Mouse (Mus musculus) lung, embryonic 14.5 days (tissue): ENCODE data around the gene Susd1. TPM values are rescaled to one million over a fixed set of nuclear protein-coding genes. Genes with fewer than 3 reads are reported as not detected.

Source experiments
- ATAC-seq: fragments of 200-750 bp; cut with Nextera tagmentation; 2 replicates; pipeline ENCODE4 v1.8.0; 2017; ENCODE audit warnings: mild to moderate bottlenecking, moderate TSS enrichment, moderate library complexity; ENCODE audit not compliant: insufficient read depth
- DNase-seq: peaks from one replicate; pipeline ENCODE4 v3.0.0-alpha.2; 2015
- H3K27ac ChIP-seq: fragments of 300-500 bp; sonication (generic); 2 replicates; pipeline ENCODE4 v1.5.1; 2014; ENCODE audit warnings: low read depth, mild to moderate bottlenecking, moderate library complexity
- H3K27me3 ChIP-seq: fragments of 300-500 bp; sonication (generic); 2 replicates; pipeline ENCODE4 v1.6.1; 2014; ENCODE audit warnings: low read length, control low read depth; ENCODE audit not compliant: insufficient read depth
- H3K36me3 ChIP-seq: fragments of 300-500 bp; sonication (generic); 2 replicates; pipeline ENCODE4 v1.6.1; 2014; ENCODE audit warnings: control low read depth; ENCODE audit not compliant: insufficient read depth
- H3K4me1 ChIP-seq: fragments of 300-500 bp; sonication (generic); 2 replicates; pipeline ENCODE4 v1.6.1; 2014; ENCODE audit warnings: antibody characterized with exemption, control low read depth; ENCODE audit not compliant: insufficient read depth
- H3K4me2 ChIP-seq: fragments of 300-500 bp; sonication (generic); 2 replicates; pipeline ENCODE4 v1.6.1; 2014; ENCODE audit warnings: mild to moderate bottlenecking
- H3K4me3 ChIP-seq: fragments of 300-500 bp; sonication (generic); 2 replicates; pipeline ENCODE4 v1.5.1; 2014; ENCODE audit warnings: low read depth, low read length
- H3K9ac ChIP-seq: fragments of 300-500 bp; sonication (generic); 2 replicates; pipeline ENCODE4 v1.6.1; 2014
- H3K9me3 ChIP-seq: fragments of 300-500 bp; sonication (generic); 2 replicates; pipeline ENCODE4 v1.6.1; 2016; ENCODE audit warnings: low read depth, low read length, control low read depth
- CTCF ChIP-seq: IDR thresholded peaks from 2 replicates; pipeline ENCODE4 v1.5.1; 2016; ENCODE audit warnings: antibody characterized with exemption, low read depth
- WGBS: fragments of 180-500 bp; shearing (Covaris S2); extraction: QIAGEN DNeasy Blood & Tissue Kit; methylation state at CpG from one replicate; pipeline ENCODE4 v1.1.7; 2014; 5-methylcytosine and 5-hydroxymethylcytosine counted together
- polyA plus RNA-seq: library from polyadenylated mRNA; unstranded; fragments of >200 nt; fragmentation: Nextera tagmentation; extraction: Ambion mirVana; gene quantifications from 2 replicates; pipeline ENCODE4 v1.2.1, GENCODE M21; 2014

Gene Susd1
- polyA plus RNA-seq, 1 experiment from 2014 or later: 5.1 TPM

- WGBS: 90% methylated on average over 10 of the region's 10 CpGs
- no peak for TF ChIP-seq CTCF
- no peak overlapping the region for H3K9ac ChIP-seq
- no peaks in the 10 kb centered on the region for H3K9me3 ChIP-seq
- DNase-seq (no peak), ATAC-seq (no peak)
- no peaks in the 10 kb centered on the region for H3K4me1 ChIP-seq
- no peak overlapping the region for H3K27ac ChIP-seq
- H3K4me2 ChIP-seq: no peak overlapping the region
- H3K27me3 ChIP-seq: no peaks in the 10 kb centered on the region
- no peaks in the 10 kb centered on the region for H3K36me3 ChIP-seq
- H3K4me3 ChIP-seq: no peak overlapping the region
Observed at GRCm38 (mm10) chr4:59400931-59401330, 37.5 kb downstream of the Susd1 start.

DNA sequence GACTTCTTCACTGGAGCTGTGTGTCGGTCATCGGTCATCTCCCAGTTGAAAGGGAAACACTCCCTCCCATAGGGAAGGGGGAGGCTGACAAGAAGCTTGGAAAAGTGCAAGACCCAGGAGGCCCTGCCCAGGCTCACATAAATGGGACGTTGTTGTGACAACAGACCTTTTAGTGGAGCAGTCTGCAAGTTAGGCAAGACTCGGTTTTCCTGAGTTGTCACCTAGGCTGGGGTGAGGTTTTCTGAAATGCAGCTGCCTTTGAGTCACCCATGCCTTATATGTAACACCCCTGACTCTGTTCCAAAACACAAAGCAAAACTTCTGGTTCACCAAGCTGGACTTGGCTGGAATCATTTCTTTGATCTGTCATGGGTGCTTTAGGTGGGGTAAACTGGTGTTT, 39.1 kb downstream of the Susd1 start:
- Histone ChIP-seq H3K27ac (0 out of 2 replicates have a peak overlapping the region, but pooled peaks have one; percentile 22), H3K36me3 (no peaks in the 10 kb centered on the region), H3K27me3 (no peaks in the 10 kb centered on the region), H3K4me2 (no peak overlapping the region), H3K9me3 (no peaks in the 10 kb centered on the region), H3K4me3 (no peak overlapping the region), H3K4me1 (no peaks in the 10 kb centered on the region), H3K9ac (no peak overlapping the region)
- TF ChIP-seq CTCF: no peak
- 0 out of 2 replicates have a peak, but pooled peaks have one; percentile 21 for ATAC-seq
- 43% methylated on average over 4 of the region's 4 CpGs for WGBS
- peak; percentile 33 for DNase-seq

- no peaks in the 10 kb centered on the region for H3K27me3 ChIP-seq
- WGBS: 66% methylated on average over 2 of the region's 2 CpGs
- no peaks in the 10 kb centered on the region for H3K36me3 ChIP-seq
- no peaks in the 10 kb centered on the region for H3K9me3 ChIP-seq
- H3K4me3 ChIP-seq: no peak overlapping the region
- DNase-seq: no peak
- ATAC-seq: no peak
- no peak for TF ChIP-seq CTCF
- H3K4me1 ChIP-seq: no peaks in the 10 kb centered on the region
- no peak overlapping the region for H3K9ac ChIP-seq
- no peak overlapping the region for H3K27ac ChIP-seq
- H3K4me2 ChIP-seq: no peak overlapping the region
Observed at GRCm38 (mm10) chr4:59395528-59395927, 42.9 kb downstream of the Susd1 start.

- TF ChIP-seq CTCF: no peak
- no peaks in the 10 kb centered on the region for H3K4me1 ChIP-seq
- no peak overlapping the region for H3K9ac ChIP-seq
- H3K4me3 ChIP-seq: no peak overlapping the region
- WGBS: 96% methylated on average over 2 of the region's 2 CpGs
- H3K27ac ChIP-seq: no peak overlapping the region
- H3K27me3 ChIP-seq: no peaks in the 10 kb centered on the region
- no peak overlapping the region for H3K4me2 ChIP-seq
- no peaks in the 10 kb centered on the region for H3K36me3 ChIP-seq
- DNase-seq (no peak), ATAC-seq (no peak)
- H3K9me3 ChIP-seq: no peaks in the 10 kb centered on the region
Observed at GRCm38 (mm10) chr4:59394155-59394554, 44.3 kb downstream of the Susd1 start.

- H3K27me3 ChIP-seq: no peaks in the 10 kb centered on the region
- ATAC-seq: peak; percentile 29; the same call in 1 of the 2 replicates
- H3K9me3 ChIP-seq: no peaks in the 10 kb centered on the region
- DNase-seq: peak; percentile 29
- peaks cover 9% of the 10 kb centered on the region for H3K4me1 ChIP-seq
- H3K27ac ChIP-seq: peak overlapping the region; percentile 72; the same call in 1 of the 2 replicates
- H3K4me3 ChIP-seq: 0 out of 2 replicates have a peak overlapping the region, but pooled peaks have one; percentile 6
- 25% methylated on average over 13 of the region's 13 CpGs for WGBS
- TF ChIP-seq CTCF: no peak
- peak overlapping the region; percentile 40 for H3K9ac ChIP-seq
- no peaks in the 10 kb centered on the region for H3K36me3 ChIP-seq
- peak overlapping the region; percentile 44 for H3K4me2 ChIP-seq
Observed at GRCm38 (mm10) chr4:59388447-59389030, 49.9 kb downstream of the Susd1 start.

GRCm38 (mm10) chr4:59387387-59388210, 50.8 kb downstream of the Susd1 start:
- H3K27ac ChIP-seq: peak overlapping the region; percentile 72
- H3K36me3 ChIP-seq: no peaks in the 10 kb centered on the region
- H3K9me3 ChIP-seq: no peaks in the 10 kb centered on the region
- ATAC-seq: peak; percentile 69
- TF ChIP-seq CTCF: no peak
- H3K4me3 ChIP-seq: no peak overlapping the region
- DNase-seq: peak; percentile 38
- no peak overlapping the region for H3K9ac ChIP-seq
- 37% methylated on average over 13 of the region's 13 CpGs for WGBS
- no peaks in the 10 kb centered on the region for H3K27me3 ChIP-seq
- H3K4me2 ChIP-seq: peak overlapping the region; percentile 44
- H3K4me1 ChIP-seq: peaks cover 9% of the 10 kb centered on the region

DNA sequence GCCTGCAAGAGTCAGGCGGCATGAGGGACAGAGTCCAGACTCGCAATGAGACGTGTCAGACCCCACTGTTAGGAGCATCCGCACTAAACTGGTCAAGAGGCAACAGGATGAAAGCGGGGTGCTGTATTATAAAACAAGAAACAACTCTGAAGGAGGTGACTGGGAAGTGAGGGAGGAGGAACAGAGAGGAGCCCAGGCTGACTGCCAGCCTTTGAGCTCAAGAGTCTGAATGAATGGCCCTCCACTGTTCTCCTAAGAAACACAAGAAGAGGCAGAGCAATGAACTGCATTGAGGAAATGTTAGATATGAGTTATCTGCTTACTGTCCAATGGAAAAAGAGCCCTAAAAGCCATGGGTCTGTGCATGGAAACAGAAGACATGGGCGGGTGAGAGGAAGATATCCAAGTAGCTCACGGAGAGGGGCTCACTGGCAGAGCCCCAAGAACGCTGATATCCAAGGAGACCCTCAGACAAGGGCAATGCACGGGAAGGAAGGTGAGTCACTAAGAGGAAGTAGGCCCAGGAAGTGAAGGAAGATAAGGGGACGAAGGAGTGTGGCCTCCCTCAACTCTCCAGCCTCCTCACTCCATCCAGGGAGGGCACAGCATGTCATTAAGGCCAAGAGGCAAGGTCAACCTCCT, 53.1 kb downstream of the Susd1 start:
- no peak for DNase-seq
- H3K36me3 ChIP-seq: no peaks in the 10 kb centered on the region
- H3K27me3 ChIP-seq: no peaks in the 10 kb centered on the region
- no peak overlapping the region for H3K4me2 ChIP-seq
- TF ChIP-seq CTCF: no peak
- no peak for ATAC-seq
- no peak overlapping the region for H3K9ac ChIP-seq
- H3K4me1 ChIP-seq: peaks cover 15% of the 10 kb centered on the region
- no peak overlapping the region for H3K4me3 ChIP-seq
- H3K9me3 ChIP-seq: no peaks in the 10 kb centered on the region
- no peak overlapping the region for H3K27ac ChIP-seq
- 74% methylated on average over 10 of the region's 10 CpGs for WGBS
